Mouse (Mus musculus) embryonic facial prominence, embryonic 15.5 days (tissue): ENCODE results near the gene Pnmt. TPM values are rescaled to one million over a fixed set of nuclear protein-coding genes. Genes with fewer than 3 reads are reported as not detected.

Experiments used
- ATAC-seq: fragments of 200-750 bp; cut with Nextera tagmentation; 2 replicates; pipeline ENCODE4 v1.8.0; 2017; ENCODE audit warnings: low read depth, moderate TSS enrichment; ENCODE audit not compliant: insufficient number of reproducible peaks, low FRiP score, low TSS enrichment
- H3K27ac ChIP-seq: fragments of 300-500 bp; sonication (generic); replicated peaks from 2 replicates; pipeline ENCODE4 v1.5.1; 2015; ENCODE audit warnings: mild to moderate bottlenecking, inconsistent platforms
- H3K27me3 ChIP-seq: fragments of 300-500 bp; sonication (generic); 2 replicates; pipeline ENCODE4 v1.6.1; 2015; ENCODE audit warnings: inconsistent platforms
- H3K36me3 ChIP-seq: fragments of 300-500 bp; sonication (generic); 2 replicates; pipeline ENCODE4 v1.6.1; 2015; ENCODE audit warnings: mild to moderate bottlenecking, inconsistent platforms
- H3K4me1 ChIP-seq: fragments of 300-500 bp; sonication (generic); 2 replicates; pipeline ENCODE4 v1.6.1; 2015; ENCODE audit warnings: inconsistent platforms
- H3K4me2 ChIP-seq: fragments of 300-500 bp; sonication (generic); replicated peaks from 2 replicates; pipeline ENCODE4 v1.6.1; 2015; ENCODE audit warnings: mild to moderate bottlenecking, inconsistent platforms
- H3K4me3 ChIP-seq: fragments of 300-500 bp; sonication (generic); replicated peaks from 2 replicates; pipeline ENCODE4 v1.5.1; 2015; ENCODE audit warnings: mild to moderate bottlenecking, inconsistent platforms
- H3K9ac ChIP-seq: fragments of 300-500 bp; sonication (generic); 2 replicates; pipeline ENCODE4 v1.6.1; 2015; ENCODE audit warnings: inconsistent platforms
- H3K9me3 ChIP-seq: fragments of 300-500 bp; sonication (generic); replicated peaks from 2 replicates; pipeline ENCODE4 v1.6.1; 2016; ENCODE audit warnings: inconsistent platforms
- WGBS: fragments of 180-500 bp; shearing (Covaris S2); methylation state at CpG from one replicate; pipeline ENCODE4 v1.1.7; 2015; 5-methylcytosine and 5-hydroxymethylcytosine counted together
- polyA plus RNA-seq: library from polyadenylated mRNA; unstranded; fragments of >200 nt; fragmentation: Nextera tagmentation; extraction: Ambion mirVana; gene quantifications from 2 replicates; pipeline ENCODE4 v1.2.1, GENCODE M21; 2015

The Pnmt gene
- polyA plus RNA-seq, 1 experiment from 2014 or later: 0.56 TPM

DNA sequence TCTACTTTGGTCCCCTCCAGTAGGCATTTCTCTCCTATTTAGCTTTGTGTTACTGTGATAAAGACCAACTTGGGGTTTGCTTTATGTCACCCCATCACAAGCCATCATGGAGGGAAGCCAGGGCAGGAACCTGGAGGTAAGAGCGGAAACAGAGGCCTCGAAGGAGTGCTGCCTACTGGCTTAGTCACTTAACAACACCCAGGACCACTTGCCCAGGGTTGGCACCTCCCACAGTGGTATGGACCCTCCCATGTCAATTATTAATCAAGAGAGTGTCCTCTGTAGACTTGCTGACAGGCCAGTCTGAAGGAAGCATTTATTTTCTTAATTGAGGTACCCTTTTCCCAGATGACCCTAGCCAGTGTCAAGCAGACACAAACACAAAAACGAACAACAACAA, 14.6 kb downstream of the Pnmt start:
- ATAC-seq: no peak
- Histone ChIP-seq H3K36me3 (no peaks in the 10 kb centered on the region), H3K9me3 (no peaks in the 10 kb centered on the region), H3K4me3 (peak overlapping the region; percentile 70), H3K27me3 (no peaks in the 10 kb centered on the region; the same call in 1 of the 2 replicates), H3K9ac (peak overlapping the region; percentile 60; the same call in 1 of the 2 replicates), H3K4me2 (peak overlapping the region; percentile 63), H3K27ac (0 out of 2 replicates have a peak overlapping the region, but pooled peaks have one; percentile 96), H3K4me1 (peaks cover 13% of the 10 kb centered on the region)
- WGBS: 52% methylated on average over 3 of the region's 3 CpGs

DNA sequence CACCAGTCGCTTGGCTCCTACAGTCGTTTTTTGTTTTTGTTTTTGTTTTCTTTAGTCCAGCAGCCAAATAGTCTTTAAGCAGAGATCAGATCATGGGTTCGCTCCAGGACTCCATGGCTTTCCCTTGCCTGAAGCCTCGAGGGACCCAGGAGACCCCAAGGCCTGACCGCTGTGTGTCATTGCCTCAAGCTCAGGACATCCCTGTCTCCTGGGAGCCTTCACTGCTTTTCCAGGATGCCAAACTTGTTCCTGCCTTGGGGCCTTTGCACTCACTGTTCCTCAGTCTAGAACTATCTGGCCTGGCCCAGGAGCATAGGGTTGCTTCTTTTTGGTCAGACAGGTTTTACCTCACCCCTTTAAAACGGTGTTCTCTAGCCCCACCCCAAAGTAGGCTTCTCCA, 20.4 kb downstream of the Pnmt start:
- H3K9me3 ChIP-seq: no peaks in the 10 kb centered on the region
- H3K27ac ChIP-seq: 0 out of 2 replicates have a peak overlapping the region, but pooled peaks have one; percentile 12
- ATAC-seq: no peak
- peaks cover 26% of the 10 kb centered on the region for H3K4me1 ChIP-seq
- H3K4me3 ChIP-seq: no peak overlapping the region
- 59% methylated on average over 6 of the region's 6 CpGs for WGBS
- no peaks in the 10 kb centered on the region; the same call in 1 of the 2 replicates for H3K27me3 ChIP-seq
- H3K4me2 ChIP-seq: no peak overlapping the region
- no peaks in the 10 kb centered on the region for H3K36me3 ChIP-seq
- H3K9ac ChIP-seq: no peak overlapping the region

DNA sequence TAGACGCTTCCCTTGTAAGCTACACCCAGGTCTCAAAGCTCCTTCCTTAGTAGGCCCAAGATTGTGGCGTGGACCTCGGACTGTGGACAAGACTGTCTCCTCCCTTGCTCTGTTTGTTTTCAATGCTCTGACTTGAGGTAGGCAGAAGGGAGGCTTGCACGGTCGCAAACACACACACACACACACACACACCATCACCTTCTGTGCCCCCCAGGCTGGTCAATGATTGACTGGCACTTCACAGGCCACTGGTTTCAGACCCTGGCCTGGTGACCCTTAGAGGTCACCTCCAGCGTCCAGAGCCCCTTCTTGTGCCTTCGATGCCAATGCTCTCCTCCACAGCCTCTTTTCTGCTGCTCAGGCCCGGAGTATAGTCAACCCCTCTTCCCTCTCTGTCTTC, 22.6 kb downstream of the Pnmt start:
- Histone ChIP-seq H3K36me3 (no peaks in the 10 kb centered on the region), H3K27ac (0 out of 2 replicates have a peak overlapping the region, but pooled peaks have one; percentile 48), H3K4me3 (peak overlapping the region; percentile 16), H3K9ac (no peak overlapping the region), H3K27me3 (no peaks in the 10 kb centered on the region), H3K9me3 (no peaks in the 10 kb centered on the region), H3K4me2 (peak overlapping the region; percentile 37), H3K4me1 (peaks cover 36% of the 10 kb centered on the region)
- no peak for ATAC-seq
- WGBS: 43% methylated on average over 8 of the region's 8 CpGs

DNA sequence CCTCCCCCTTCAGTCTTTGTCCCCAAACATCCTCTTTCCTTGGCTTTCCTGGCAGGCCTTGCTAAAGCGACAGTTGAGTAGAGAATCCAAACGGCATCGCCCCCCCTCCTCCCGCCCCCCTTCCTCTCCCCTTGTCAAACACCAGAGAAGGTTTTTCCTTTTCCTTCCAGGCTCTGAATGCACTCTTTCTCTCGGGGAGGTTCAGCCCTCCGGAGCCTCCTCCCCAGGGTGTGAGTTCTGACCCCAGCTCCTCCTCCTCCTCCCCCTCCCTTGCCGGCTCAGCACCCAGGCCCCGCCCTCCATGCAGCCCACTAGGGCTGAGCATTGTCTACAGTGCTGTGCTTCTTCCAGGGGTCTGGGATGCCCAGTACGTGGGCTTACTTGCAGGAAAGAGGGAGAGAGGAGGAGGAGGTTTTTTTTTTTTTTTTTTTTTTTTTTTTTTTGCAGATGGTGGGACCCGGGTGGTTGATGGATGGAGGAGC, 23.1 kb downstream of the Pnmt start:
- H3K27me3 ChIP-seq: no peaks in the 10 kb centered on the region
- H3K4me3 ChIP-seq: peak overlapping the region; percentile 16
- no peak overlapping the region for H3K9ac ChIP-seq
- 2% methylated on average over 10 of the region's 10 CpGs for WGBS
- H3K4me1 ChIP-seq: peaks cover 41% of the 10 kb centered on the region
- peak overlapping the region; percentile 37 for H3K4me2 ChIP-seq
- peak; percentile 53 for ATAC-seq
- no peaks in the 10 kb centered on the region for H3K9me3 ChIP-seq
- peak overlapping the region; percentile 48; the same call in 1 of the 2 replicates for H3K27ac ChIP-seq
- no peaks in the 10 kb centered on the region for H3K36me3 ChIP-seq

DNA sequence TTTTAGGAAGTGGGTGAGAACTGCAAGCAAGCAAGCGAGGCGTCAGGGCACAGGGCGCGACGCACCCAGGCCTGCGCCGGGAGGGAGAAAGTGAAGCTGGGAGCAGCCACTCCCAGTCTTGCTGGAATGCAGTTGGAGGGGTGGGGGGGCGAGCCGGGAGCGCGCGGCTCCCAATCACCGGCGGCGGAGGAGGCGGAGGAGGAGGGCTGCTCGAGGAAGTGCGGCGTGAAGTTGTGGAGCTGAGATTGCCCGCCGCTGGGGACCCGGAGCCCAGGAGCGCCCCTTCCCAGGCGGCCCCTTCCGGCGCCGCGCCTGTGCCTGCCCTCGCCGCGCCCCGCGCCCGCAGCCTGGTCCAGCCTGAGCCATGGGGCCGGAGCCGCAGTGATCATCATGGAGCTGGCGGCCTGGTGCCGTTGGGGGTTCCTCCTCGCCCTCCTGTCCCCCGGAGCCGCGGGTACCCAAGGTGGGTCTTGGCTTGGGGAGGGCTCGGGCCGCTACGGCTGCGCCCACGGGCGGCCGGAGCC, 26.1 kb downstream of the Pnmt start, which contains the start of gene Erbb2:
Gene Erbb2, plus strand, starts transcription at position 198 of the 524 bp plus-strand sequence.
- Histone ChIP-seq H3K27me3 (no peaks in the 10 kb centered on the region), H3K4me2 (peak within 1 kb of the TSS; percentile 64), H3K27ac (peak within 1 kb of the TSS; percentile 97), H3K36me3 (0 out of 2 replicates have a peak, but pooled peaks cover 5% of the 10 kb centered on the region), H3K4me3 (peak within 1 kb of the TSS; percentile 62), H3K9ac (peak within 1 kb of the TSS; percentile 68), H3K9me3 (no peaks in the 10 kb centered on the region), H3K4me1 (peaks cover 59% of the 10 kb centered on the region)
- ATAC-seq: peak; percentile 88
- WGBS: under 1% methylated on average over 45 of the region's 49 CpGs

DNA sequence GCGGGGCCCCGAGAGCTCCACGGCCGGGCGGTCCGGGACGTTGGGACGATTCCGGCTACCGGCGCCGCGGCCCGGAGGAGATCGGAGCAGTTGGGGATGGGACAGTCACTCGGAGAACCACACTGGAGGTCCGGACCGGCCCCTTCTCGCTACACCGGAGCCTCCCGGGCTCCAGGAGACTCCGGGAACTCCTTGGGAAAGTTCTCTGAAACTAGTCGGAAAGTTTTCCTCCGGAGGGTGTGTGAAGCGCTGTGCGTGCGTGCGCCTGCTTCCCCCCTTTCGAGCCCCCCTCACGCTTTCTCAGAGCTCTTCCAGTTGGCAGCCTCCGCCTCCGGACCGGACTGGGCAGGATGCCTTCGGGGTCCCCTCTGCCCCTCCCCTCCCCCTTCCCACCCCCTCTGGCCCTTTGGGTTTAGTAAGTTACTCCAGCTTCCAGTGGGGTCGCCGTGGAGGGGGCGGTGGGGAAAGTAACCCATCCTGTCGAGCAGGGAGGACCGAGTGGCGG, 26.6 kb downstream of the Pnmt start:
- Histone ChIP-seq H3K4me2 (peak overlapping the region; percentile 64), H3K4me3 (peak overlapping the region; percentile 62), H3K4me1 (peaks cover 60% of the 10 kb centered on the region), H3K36me3 (0 out of 2 replicates have a peak, but pooled peaks cover 5% of the 10 kb centered on the region), H3K27ac (peak overlapping the region; percentile 97), H3K9ac (peak overlapping the region; percentile 68), H3K9me3 (no peaks in the 10 kb centered on the region), H3K27me3 (no peaks in the 10 kb centered on the region)
- WGBS: under 1% methylated on average over 40 of the region's 40 CpGs
- ATAC-seq: peak; percentile 55

DNA sequence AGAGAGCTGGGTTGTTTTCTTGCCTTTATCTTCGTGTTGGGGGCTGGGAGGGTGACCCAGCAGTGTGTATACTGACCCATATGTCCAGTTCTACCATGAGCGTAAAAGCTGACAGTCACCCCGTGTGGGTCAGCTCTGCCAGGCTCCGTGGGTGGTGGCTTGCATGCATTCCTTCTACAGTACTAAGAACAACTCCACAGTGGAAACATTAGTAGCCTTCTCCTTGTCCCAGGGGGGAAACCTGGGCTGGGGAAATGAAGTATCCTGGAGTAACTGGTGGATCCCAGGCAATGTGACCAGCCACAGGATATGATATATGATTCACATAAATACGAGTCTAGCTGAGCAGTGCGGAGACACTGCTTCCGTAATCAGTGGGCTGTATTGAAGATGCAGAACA, 27.5 kb downstream of the Pnmt start:
- Histone ChIP-seq H3K4me1 (peaks cover 65% of the 10 kb centered on the region), H3K27me3 (no peaks in the 10 kb centered on the region), H3K9me3 (no peaks in the 10 kb centered on the region), H3K27ac (peak overlapping the region; percentile 97; the same call in 1 of the 2 replicates), H3K4me2 (peak overlapping the region; percentile 64), H3K36me3 (0 out of 2 replicates have a peak, but pooled peaks cover 6% of the 10 kb centered on the region), H3K4me3 (peak overlapping the region; percentile 62), H3K9ac (peak overlapping the region; percentile 7; the same call in 1 of the 2 replicates)
- 16% methylated on average over 7 of the region's 7 CpGs for WGBS
- no peak for ATAC-seq

DNA sequence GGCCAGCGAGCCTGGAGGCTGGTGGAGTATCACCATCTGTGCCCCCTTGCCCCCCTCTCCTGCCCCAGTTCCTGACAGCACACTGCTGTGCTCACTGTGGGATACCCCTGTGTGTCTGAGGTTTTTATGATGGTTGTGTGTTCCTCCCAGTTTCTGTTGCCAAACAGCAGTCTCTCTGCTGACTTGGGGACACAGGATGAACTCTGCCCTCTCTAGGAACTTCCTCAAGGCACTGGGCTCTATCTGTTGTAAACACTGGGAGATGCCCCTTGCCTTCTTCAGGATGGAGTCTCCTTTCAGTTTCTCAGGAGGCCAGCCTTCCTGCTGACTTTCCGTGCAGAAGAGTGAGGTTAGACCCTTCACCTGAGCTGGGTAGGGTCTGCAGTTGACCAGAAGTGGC, 27.9 kb downstream of the Pnmt start:
- Histone ChIP-seq H3K27ac (0 out of 2 replicates have a peak overlapping the region, but pooled peaks have one; percentile 97), H3K36me3 (0 out of 2 replicates have a peak, but pooled peaks cover 10% of the 10 kb centered on the region), H3K27me3 (no peaks in the 10 kb centered on the region), H3K4me2 (peak overlapping the region; percentile 64), H3K4me3 (peak overlapping the region; percentile 62), H3K9ac (no peak overlapping the region), H3K9me3 (no peaks in the 10 kb centered on the region), H3K4me1 (peaks cover 65% of the 10 kb centered on the region)
- no peak for ATAC-seq
- 21% methylated on average over 2 of the region's 2 CpGs for WGBS

DNA sequence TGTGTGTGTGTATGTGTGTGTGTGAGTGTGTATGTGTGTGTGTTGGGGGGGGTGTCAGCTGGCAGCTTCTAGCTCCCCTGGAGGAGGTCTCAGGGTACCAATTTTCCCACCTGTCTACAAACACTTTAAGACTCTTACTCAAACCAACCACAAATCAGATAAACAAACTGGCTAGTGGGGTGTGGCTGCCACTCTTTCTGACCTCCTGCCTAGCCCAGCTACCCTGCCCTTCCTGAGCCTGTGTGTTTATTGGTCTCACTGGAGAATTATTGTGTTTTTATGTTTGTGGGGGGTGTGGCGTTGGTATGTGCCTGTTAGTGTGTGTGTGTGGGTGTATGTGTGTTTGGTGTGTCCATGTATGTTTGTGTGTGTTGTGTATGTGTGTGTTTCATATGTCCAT, 30.8 kb downstream of the Pnmt start:
- no peaks in the 10 kb centered on the region for H3K9me3 ChIP-seq
- H3K4me3 ChIP-seq: no peak overlapping the region
- 81% methylated on average over 1 of the region's 1 CpGs for WGBS
- H3K9ac ChIP-seq: no peak overlapping the region
- H3K27ac ChIP-seq: 0 out of 2 replicates have a peak overlapping the region, but pooled peaks have one; percentile 39
- peaks cover 33% of the 10 kb centered on the region; the same call in 1 of the 2 replicates for H3K36me3 ChIP-seq
- peaks cover 49% of the 10 kb centered on the region for H3K4me1 ChIP-seq
- no peak overlapping the region for H3K4me2 ChIP-seq
- no peak for ATAC-seq
- H3K27me3 ChIP-seq: no peaks in the 10 kb centered on the region

DNA sequence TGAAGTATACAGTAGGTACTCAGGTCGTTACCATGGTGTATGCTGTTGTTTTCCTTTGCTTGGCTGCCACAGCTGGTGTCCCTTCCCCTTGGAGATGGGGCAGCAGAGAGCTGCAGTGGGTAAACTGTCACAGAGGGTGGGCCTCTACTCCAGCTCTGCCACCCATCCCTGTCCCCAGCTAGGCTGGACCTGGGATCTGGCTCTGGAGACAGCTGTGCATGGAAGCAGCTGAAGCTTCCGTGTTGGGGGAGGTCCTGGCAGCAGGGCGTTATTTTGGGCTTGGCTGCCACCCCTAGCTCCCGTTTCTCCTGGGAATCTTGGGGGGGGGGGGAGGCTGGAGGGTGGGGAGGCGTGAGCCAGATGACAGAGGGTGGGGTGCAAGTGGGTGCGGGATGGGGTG, 32.0 kb downstream of the Pnmt start:
- 47% methylated on average over 5 of the region's 6 CpGs for WGBS
- Histone ChIP-seq H3K9ac (no peak overlapping the region), H3K4me2 (no peak overlapping the region), H3K4me1 (peaks cover 49% of the 10 kb centered on the region), H3K9me3 (no peaks in the 10 kb centered on the region), H3K27me3 (no peaks in the 10 kb centered on the region), H3K27ac (peak overlapping the region; percentile 79), H3K36me3 (peaks cover 45% of the 10 kb centered on the region), H3K4me3 (no peak overlapping the region; the same call in 1 of the 2 replicates)
- peak; percentile 55 for ATAC-seq

DNA sequence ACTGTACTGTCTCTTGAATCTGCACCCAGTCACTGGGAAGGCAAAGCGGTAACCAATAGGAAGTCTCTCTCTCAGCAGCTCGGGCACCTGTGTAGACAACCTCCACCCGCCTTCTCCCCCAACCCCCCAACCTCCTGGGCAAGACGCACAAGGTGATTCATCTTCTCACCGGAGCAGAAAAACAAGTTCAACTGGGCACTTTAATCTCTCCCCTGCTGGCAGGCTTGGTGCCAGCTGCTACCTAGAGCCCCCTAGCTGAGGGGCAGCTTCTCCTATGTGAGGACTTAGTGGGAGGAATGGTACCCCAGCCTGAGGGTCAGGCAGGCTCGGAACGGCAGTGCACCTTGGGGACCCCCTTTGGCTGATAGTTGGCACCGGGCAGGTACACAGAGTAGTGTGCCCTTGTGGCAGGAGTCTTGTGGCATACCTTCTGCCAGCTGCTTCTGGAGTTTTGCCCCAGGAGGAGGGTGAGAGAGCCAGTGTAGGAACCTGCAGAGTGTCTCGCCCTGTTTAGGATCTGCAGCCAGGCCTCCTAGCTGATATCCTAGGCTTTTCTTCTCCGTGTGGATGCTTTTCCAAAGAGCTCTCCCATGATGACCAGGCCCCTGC, 32.8 kb downstream of the Pnmt start:
- WGBS: 72% methylated on average over 10 of the region's 10 CpGs
- ATAC-seq: no peak
- Histone ChIP-seq H3K4me3 (no peak overlapping the region), H3K9ac (no peak overlapping the region), H3K36me3 (peaks cover 53% of the 10 kb centered on the region), H3K4me2 (peak overlapping the region; percentile 24; the same call in 1 of the 2 replicates), H3K9me3 (no peaks in the 10 kb centered on the region), H3K27me3 (no peaks in the 10 kb centered on the region), H3K27ac (peak overlapping the region; percentile 79), H3K4me1 (peaks cover 42% of the 10 kb centered on the region)
